Mouse (Mus musculus) retina, postnatal 7 days (tissue): ENCODE results near the gene Cd300e.

Experiments
- DNase-seq: peaks from one replicate; pipeline ENCODE4 v3.0.0-alpha.2; 2012; ENCODE audit warnings: low read depth, low spot score

The Cd300e gene

DNA sequence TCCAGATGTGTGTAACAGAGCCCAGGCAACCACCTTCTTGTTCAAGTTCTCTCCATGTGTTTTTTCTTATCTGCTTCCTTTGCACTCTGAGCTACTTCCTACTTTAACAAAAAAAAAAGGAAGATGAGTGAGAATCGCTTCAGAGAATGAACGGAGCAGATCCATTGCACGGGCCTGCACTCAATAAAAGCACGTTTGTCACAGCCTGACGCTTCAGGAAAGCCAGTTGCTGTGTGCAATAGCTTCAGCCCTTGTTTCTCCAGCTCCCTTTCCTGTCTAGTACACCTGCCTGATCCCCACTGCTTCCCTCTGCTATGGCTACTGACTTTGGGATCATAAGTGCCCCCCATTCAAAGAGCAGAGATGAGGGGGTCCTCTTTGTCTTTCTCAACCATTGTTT, at the start of gene Cd300e:
Cd300e (minus strand) TSS at position 101 of the 400 bp plus-strand sequence.
- DNase-seq = no peak

DNA sequence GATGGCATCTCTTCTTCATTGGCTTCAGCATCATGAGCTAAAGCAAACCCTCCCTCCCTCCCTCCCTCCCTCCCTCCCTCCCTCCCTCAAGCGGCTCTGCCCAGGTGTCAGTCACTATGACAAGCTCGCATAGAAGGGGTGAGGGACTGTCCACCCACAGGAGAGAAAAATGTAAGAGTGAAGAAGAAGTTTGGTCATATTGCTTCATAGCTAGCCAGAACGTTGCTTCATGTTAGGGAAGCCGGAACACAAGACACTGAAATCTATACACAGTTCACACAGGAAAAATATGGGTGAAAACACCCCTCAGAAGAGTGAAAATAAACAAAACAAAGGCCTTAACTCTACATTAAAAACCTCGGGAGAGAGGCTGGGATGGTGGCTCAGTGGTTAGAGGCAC, 48.3 kb upstream of the Cd300e start:
- no peak for DNase-seq

DNA sequence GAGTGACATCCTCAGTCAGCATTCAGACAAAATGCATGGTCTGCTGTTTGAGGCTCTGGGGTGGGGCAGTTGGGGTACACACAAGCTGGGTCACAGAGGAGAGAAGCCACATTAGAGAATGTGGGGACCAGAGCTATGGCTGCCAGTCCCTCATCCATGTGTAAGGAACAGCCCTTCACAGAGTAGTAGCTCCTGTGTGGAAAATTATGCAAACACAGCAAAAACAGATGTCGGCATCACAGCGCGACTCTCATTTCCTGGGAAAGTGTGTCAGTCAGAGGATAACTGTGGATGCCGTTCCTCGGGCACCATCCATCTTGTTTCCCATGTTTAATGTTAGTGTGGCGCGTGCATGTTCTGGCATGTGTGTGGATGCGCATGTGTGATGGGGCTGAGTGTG, 46.2 kb upstream of the Cd300e start:
- DNase-seq = no peak

DNA sequence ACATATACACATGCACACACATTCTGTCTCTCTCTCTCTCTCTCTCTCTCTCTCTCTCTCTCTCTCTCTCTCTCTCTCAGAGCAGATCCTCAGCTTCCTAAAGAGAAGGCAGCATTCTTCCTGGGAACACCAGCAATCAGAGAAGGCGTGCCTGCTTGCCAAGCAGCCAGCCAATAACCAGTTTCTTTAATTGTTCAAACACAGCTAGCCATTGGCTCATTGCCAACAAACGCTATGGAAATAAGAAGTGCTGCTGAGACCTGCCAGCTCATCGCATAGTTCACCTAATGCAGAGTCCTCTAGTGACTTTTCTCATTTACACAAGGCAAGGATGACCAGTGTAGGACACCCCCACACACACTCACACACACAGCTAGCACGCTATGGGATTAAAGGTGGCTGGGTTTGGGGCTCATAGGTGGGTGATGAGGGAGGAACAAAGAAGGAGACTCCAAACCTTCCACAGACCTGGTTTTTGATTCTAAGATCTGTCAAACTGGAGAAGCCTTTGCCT, 45.5 kb upstream of the Cd300e start:
- DNase-seq = no peak

DNA sequence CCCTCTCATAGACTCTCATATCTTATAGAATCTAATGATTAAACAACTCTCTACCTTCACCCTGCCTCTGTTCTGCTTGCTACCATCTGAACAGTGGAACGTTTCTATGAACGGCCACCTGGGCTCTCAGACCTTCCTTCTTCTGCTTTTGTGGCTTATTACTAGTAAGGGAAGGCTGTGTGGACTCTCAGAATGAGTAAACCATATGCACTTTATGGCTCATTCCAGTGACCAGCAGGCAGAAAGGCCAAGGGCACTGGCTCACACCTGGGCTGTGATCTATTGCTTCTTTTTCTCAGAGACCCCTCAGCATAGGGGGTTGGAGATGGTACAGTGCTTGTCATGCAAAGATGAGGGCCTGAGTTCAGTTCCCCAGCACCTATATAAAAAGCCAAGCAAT, 44.7 kb upstream of the Cd300e start:
- DNase-seq = no peak

DNA sequence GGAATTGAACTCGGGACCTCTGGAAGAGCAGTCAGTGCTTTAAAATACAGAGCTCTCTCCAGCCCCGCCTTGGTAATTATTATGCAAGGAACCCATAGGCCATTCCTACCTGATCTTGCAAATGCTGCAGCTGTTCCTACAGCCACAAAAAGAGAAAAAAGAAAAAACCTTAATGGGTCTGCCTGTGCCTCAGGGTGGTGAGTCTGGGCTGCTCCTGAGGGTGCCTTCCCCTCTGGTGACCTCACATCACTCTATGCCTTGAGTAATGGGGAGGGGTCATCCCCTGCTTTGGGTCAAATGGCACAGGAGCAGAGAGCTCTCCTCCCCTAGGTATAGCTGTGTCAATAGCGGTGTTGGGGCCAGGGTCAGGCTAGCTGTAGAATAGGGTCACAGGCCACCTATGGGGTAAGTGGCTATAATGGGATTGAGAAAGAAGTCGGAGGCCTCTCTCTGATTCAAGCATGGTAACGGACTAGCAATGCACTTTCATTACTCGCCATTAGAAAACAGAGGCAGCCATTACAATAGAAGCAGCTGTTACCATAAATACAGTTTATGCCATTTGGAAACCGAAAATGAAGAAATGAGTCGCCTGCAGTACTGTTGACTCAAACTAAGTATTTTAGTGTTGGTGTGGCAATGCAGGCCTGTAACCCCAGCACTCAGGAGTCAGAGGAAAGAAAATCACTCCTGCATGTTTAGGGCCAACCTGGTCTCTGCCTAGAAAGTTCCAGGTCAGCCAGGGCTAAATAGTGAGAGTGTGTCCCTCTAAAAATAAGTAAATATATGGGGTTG, 43.0 kb upstream of the Cd300e start:
- DNase-seq = no peak

DNA sequence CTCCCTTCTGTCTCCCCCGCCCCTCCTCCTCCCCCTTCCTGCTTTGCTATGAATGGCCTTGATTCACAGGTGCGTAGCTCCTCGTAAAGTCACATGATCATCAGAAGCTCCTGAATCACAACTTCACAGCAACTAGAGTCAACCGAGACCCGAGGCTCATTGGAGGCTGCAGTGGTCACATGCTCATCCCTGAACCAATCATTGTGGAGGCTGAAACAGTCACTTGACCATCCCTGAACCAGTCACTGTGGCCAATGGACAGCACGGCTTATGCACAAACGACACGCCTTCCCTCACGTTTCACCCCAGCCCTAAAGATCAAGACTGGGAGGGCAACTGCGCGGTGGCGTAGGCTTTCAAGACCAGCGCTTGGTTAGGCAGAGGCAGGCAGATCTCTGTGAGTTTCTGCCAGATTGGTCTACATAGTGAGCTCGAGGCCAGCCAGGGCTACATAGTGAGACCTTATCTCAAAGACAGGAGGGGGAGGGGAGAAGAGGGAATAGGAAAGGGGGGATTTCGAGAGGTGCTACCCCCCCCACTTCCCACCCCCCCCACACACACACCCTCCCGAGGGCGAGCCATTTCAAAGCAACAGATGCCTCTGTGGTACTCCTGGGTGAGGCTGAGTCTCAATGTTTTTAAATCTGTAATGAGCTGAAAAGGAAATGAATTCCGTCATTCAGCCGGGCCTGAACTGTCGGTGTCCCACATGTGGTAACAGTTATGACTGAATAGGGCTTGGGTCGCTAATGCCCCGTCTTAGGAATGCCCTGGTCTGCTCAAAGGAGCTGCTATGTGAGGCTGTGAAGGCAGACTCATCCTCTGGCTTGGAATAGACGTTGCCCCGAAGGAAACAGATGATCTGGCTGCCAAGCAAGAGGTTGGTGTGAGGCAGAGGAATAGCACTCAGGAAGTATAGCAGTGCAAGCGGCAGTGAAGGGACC, 41.8 kb upstream of the Cd300e start:
- no peak for DNase-seq

DNA sequence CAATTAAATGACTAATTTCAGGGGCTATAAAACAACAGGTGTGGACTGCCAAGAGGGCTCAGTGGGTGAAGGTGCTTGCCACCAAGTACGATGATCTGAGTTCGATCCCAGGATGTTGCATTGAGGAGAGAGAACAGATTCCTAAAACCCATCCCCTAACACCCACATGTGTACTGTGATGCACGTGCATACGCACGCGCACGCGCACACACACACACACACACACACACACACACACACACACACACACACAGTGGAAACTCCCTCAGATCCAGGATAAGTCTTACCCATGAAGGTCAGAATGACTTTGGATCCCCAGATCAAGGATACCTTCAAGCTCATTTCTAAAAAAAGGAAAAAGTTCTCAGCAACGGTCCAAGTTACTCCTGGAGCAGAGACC, 40.1 kb upstream of the Cd300e start:
- DNase-seq = no peak

DNA sequence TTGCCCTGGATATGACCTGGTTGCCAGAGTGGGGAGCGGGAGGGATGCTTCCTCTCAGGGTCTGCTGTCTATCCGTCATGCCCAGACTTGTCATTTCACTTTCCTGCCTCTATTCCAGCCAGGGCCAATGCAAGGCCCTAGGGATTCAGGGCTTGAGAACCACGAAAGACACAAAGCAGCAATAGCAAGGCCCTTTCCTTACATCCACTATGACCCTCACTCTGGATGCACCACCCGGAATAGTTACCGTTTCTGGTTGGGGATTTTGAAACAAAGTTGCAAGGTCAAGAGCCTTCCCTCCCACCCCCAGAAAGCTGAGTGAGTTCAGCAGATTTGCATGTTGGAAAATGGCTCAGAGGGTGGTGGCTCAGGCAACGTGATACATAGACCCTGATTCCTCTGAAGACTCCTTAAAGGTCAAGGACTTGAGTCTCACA, 39.7 kb upstream of the Cd300e start:
- no peak for DNase-seq

DNA sequence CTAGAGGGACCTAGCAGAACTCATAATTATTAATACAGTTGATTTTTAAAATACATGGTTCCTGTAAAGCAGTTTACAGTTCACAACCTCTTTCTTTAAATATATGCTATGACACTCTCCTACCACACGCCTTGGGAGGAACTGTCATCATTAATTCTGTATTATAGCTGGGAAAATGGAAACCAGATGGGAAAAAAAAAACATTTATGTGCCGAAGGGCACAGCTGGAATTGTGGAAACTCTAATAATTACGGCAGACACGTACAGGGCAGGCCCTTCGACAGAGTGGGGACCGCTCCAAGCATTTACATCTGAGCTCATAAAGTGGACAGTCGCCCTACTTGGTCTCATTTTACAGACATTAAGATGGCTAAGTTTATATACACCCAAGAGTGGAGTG, 38.8 kb upstream of the Cd300e start:
- no peak for DNase-seq

DNA sequence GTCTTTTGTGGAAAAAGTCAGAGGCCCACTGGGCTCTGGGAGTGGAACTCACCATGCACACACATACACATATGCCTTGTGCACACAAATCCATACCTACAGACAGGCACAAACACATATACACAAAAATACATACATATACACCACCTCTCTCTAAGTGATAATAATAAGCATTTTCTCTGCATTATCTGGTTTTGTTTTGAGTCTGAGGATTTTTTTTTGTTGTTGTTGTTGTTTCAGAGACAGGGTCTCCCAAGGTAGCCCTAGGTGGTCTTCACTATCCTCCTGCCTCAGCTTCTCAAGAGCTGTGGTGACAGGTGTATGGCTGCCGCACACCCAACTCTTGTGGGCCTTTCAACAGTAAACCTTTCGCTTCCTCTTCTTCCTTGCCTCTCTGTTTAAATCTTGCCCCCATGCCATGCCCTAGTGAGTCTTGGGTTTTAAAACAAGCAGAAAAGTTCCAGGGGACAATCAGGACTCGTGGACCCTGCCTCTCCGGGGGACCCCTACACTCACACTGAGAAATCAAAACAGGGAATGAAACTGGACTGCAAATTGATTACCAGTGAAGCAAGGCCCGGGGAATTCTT, 38.1 kb upstream of the Cd300e start:
- no peak for DNase-seq

DNA sequence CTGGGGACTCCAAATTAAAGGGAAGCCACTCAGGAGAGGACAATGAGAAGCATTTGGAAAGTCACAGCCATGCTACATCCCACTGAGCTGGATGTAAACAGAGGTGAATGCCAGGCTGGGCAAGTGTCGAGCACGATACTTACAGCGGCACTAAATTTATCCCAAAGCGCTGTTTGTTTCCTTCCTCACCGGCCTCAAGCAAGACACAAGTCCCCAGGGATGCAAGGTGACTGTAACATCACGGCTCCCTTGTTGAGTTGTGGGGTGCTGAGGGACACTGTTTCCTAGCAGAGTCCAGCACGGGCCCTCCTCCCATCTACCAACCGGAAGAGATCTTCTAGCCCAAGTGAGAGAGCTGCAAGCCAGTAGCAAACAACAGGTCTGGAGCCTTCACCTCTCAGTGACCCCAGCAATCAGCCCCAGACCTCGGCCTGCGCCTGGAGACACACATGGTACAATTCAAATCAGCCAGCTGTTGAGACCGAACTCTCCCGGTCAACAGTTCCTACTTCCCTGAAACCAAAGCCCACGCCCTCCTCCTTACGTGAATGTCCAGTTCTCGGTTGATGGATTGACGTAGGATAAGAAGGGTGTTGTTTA, 37.4 kb upstream of the Cd300e start:
- DNase-seq = no peak

DNA sequence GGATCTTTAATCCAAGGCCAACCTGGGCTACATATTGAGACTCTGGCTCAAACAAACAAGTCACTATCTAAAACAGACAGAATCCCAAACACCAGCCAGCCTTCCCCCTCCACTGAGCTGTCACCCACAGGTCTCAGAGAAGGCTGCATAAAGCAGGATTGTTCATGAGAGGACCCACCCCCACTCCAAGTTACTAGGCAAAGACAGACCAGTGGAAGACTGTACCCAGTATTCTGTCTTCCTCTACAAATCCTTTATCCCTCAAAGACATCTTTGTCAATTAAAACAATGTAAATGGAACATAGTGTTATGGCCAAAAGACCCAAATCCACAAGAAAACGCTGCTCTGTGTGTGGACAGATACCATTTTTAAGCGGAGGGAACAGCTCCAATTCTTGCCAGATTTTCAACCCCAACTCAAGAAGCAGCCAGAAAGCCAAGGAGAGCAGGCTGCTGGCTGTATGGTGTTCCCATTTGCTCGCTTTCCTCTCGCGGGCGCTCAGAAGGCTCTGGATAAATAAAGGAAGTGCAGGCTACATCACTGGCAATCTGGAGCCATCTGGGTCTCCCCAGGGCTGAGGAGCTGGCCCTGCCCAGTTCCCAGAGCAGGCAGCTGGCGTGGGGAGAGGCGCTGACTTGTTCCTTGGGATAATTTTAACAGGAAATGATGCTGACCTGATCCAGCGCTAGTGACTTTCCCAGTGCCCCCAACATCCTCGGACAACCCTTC, 36.4 kb upstream of the Cd300e start:
- no peak for DNase-seq

DNA sequence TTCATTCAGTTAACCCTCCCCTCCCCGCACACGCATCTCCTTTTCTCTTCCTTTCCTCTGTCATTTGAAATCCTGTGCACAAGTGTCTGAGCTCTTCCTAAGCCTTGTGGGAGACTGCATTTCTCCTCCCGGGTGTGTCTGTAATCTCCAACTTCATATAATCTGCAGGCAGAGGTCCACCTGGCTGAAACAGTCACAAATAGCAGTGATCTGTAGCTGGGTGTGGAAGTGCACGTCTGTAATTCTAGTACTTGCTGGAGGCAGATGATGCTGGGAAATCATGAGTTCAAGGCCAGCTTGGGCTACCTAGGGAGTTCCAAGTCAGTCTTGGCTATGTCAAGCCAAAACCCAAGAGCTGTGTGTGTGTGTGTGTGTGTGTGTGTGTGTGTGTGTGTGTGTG, 30.2 kb upstream of the Cd300e start:
- DNase-seq = no peak

DNA sequence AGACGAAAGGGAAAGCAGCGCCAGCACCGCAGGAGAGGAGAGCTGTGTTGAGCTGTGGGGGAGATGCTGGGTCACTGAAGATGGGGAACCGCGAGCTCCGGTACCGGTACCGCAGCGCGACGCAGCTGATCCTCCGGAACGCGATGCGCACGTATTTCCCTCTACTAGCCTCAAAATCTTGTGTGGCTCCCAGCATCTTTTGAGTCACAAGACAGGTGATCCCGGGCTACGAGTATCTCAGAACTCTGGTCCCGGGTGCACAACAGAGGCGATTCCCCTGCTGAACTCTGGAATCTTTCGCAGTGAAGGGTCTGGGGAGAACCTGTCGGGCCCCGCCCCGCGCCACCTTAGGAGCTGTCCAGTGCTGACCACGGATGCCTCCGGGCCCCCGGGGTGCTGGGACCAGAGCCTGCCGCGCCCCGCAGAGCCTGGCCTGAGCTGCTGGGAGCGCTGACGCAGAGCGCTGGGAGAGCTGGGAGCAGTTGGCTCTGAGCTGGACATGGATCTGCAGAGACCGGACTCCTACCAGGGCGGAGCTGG, 29.5 kb upstream of the Cd300e start, which contains the start of gene Rab37:
Rab37 (plus strand) TSS at position 70 of the 540 bp plus-strand sequence.
- no peak for DNase-seq

DNA sequence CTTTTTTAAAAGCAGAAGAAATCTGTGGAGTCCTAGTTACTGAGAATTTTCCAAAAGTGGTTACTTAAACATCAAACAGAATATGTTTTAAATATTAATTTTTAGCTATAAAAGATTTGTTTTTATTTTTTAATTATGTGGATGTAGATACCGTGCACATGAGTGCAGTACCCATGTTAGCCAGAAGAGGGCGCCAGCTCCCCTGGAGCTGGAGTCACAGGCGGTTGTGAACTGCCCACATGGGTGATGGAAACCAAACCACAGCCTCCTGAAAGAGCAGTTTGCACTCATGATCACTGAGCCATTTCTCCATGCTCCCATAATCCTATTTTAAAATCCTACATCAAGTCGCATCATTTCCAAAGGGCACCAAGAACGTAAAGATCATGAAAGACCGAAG, 27.9 kb upstream of the Cd300e start:
- DNase-seq = no peak

DNA sequence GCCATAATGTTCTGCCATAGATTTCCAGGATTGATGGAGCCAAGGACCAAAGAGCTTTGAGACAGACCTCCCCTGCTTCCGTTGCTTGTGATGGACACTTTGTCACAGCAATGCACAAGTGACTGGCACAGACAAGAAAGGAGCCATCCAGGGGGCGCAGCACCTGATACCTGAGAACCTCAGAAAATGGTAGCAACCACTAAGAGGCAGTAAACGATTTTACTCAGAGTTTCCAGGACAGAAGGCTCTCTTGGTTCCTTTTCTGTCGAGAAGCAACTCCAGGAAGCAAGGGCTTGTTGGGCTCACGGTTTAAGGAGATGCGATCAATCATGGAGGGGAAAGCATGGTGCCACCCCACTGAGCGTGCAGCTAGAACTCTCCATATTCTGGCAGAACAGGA, 24.2 kb upstream of the Cd300e start:
- no peak for DNase-seq

DNA sequence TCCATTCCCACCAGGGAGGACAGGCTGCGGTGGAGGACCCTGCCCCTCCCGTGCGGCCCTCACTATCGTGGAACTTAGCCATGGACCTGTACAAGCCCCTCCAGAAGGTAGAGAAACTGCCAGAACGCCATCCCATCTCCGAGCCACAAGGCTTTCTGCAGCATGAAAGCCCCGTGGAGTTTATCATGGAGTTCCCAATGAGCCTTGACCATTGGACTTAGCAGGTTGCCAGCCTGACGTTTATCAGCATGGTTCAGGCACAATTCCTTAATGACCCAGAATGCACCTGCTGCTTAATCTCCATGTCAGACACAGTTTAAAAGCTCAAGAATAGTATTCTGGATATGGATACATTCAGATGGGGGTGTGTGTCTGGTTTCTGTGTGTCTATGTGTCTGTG, 23.1 kb upstream of the Cd300e start:
- no peak for DNase-seq

DNA sequence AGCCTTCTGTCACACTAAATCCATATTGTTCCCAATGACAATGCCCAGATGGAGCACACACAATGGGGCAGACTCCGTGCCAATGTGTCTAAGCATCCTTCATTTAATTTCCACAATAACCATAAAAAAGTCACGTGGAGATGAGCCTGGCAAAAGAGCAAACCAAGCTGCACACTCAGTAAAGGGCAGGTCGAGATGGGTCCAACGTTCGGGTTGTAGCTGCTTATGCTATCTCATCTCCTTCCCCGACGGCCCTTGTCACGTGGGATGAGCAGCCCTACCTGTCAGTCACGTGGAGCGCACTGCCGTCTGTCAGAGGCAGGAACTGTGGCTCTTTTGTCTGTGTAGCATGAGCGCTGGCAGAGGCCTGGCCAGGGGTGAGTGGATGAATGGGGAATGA, 22.6 kb upstream of the Cd300e start:
- no peak for DNase-seq

DNA sequence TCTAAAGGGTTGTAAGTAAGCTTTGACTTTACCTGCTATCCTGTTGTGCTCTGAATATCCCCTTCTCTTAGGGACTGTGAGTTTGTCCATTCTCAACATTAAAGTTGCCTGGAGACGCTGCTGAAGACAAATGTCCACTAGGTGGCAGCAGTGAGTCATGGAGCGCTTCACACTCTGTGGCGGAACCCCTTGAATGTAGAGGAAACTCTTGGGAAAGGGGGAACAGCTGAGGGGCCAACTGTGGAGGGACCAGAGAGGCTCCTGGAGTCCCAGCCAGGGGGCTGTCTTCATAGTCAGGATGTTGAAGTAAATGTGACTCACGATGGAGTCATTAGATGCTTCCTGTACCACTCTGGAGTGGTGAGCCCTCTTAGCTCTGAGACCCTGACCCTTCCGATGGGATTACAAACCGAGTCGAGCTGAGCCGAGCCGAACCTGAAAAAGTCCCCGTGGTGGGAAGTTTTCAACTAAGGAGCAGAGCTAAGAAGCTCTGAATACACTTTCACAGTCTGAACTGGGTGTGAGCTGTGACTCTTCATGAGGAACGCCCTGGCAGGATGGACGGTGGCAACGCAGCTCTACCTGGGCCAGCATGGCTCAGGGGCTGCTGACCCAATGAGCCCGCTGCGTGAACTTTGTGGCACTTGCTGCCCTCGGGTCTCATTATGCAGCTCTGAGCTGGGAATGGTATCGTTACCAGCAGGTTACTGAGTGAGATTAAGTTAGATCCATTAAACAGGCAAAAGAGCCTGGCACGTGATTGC, 21.6 kb upstream of the Cd300e start:
- DNase-seq = peak; percentile 71
